Mouse (Mus musculus): ENCODE data around the gene Ncam2. TPM values are rescaled to one million over a fixed set of nuclear protein-coding genes. Genes with fewer than 3 reads are reported as not detected.
A peak's percentile ranks its signal among the peaks of the same experiment; 100 is the strongest.

Ncam2 gene
- polyA plus RNA-seq, 1 experiment from 2014 or later, result 1.5 TPM

DNA sequence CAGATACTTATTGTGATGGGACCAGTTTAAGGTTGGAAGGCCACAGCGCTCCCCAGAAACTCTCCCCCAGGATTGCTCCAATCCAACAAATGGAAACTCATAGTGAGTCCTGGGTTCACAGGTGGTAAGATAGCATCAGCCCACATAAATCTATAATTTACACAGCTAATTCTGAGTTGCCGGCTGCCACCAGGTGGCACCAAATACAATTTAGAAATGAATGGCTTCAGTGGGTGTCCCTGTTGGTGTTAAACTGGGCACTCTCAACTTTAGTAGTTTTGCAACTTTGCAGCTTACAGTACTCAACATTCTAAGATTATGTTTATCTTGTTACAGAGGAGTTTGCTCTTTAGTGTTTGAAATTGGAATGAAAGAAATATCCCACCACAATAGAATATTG lies 130.0 kb downstream of the Ncam2 start:
- no peaks in the 10 kb centered on the region for H3K27me3 ChIP-seq (ENCODE audit: control insufficient read depth, insufficient read depth, low read length)
- no peaks in the 10 kb centered on the region for H3K4me1 ChIP-seq (ENCODE audit: control insufficient read depth, insufficient read depth, low read length)
- ATAC-seq (replicated peaks; ENCODE audit: insufficient number of reproducible peaks, low FRiP score, low TSS enrichment, low read depth) (no peak), DNase-seq (ENCODE audit: low spot score) (peak; percentile 61)
- no peak overlapping the region for H3K4me2 ChIP-seq (ENCODE audit: low read depth, low read length)
- H3K9me3 ChIP-seq (replicated peaks; ENCODE audit: control insufficient read depth, low read length), result no peaks in the 10 kb centered on the region
- 20% methylated on average over 2 of the region's 2 CpGs for WGBS
- no peaks in the 10 kb centered on the region for H3K36me3 ChIP-seq (replicated peaks; ENCODE audit: control insufficient read depth, insufficient read depth, low read depth, low read length)
- H3K4me3 ChIP-seq (ENCODE audit: low read depth, low read length), result no peak overlapping the region
- no peak overlapping the region for H3K9ac ChIP-seq (replicated peaks; ENCODE audit: low read length)
- H3K27ac ChIP-seq (replicated peaks; ENCODE audit: low read depth, low read length), result no peak overlapping the region

DNA sequence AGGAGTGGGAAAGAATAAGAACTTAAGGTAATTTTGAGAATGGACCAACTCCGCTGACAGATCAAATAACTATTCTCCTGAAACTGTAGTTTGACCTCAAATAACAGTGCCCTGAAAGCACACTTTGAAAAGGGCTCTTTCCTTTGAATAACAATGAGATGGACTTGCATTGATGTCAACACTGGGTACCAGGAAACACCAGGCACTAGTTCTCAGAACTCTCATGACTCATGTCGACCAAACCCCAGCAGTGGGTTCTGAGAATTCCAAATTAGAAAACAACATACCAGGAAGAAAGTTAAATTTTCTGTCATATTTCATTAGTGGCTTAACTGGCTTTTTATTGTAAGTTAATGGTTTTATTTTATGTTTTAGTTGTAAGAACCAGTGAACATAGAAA lies 165.4 kb downstream of the Ncam2 start:
- no peaks in the 10 kb centered on the region for H3K27me3 ChIP-seq (ENCODE audit: control insufficient read depth, insufficient read depth, low read length)
- ATAC-seq (replicated peaks; ENCODE audit: insufficient number of reproducible peaks, low FRiP score, low TSS enrichment, low read depth), result no peak
- no peaks in the 10 kb centered on the region for H3K4me1 ChIP-seq (ENCODE audit: control insufficient read depth, insufficient read depth, low read length)
- no peak overlapping the region for H3K4me3 ChIP-seq (ENCODE audit: low read depth, low read length)
- no peaks in the 10 kb centered on the region for H3K9me3 ChIP-seq (replicated peaks; ENCODE audit: control insufficient read depth, low read length)
- no peak overlapping the region for H3K4me2 ChIP-seq (ENCODE audit: low read depth, low read length)
- no peak overlapping the region for H3K27ac ChIP-seq (replicated peaks; ENCODE audit: low read depth, low read length)
- DNase-seq (ENCODE audit: low spot score), result no peak
- H3K36me3 ChIP-seq (replicated peaks; ENCODE audit: control insufficient read depth, insufficient read depth, low read depth, low read length), result no peaks in the 10 kb centered on the region
- no peak overlapping the region for H3K9ac ChIP-seq (replicated peaks; ENCODE audit: low read length)
- 80% methylated on average over 2 of the region's 2 CpGs for WGBS

GRCm38 (mm10) chr16:81374234-81374633 lies 173.7 kb downstream of the Ncam2 start:
- Histone ChIP-seq H3K27ac (replicated peaks; ENCODE audit: low read depth, low read length) (no peak overlapping the region), H3K27me3 (ENCODE audit: control insufficient read depth, insufficient read depth, low read length) (no peaks in the 10 kb centered on the region), H3K4me3 (ENCODE audit: low read depth, low read length) (no peak overlapping the region), H3K9ac (replicated peaks; ENCODE audit: low read length) (no peak overlapping the region), H3K4me1 (ENCODE audit: control insufficient read depth, insufficient read depth, low read length) (no peaks in the 10 kb centered on the region), H3K9me3 (replicated peaks; ENCODE audit: control insufficient read depth, low read length) (no peaks in the 10 kb centered on the region), H3K4me2 (ENCODE audit: low read depth, low read length) (no peak overlapping the region), H3K36me3 (replicated peaks; ENCODE audit: control insufficient read depth, insufficient read depth, low read depth, low read length) (no peaks in the 10 kb centered on the region)
- 87% methylated on average over 8 of the region's 8 CpGs for WGBS
- DNase-seq (ENCODE audit: low spot score), result no peak
- no peak for ATAC-seq (replicated peaks; ENCODE audit: insufficient number of reproducible peaks, low FRiP score, low TSS enrichment, low read depth)

GRCm38 (mm10) chr16:81380434-81380833 lies 179.9 kb downstream of the Ncam2 start:
- Histone ChIP-seq H3K4me1 (ENCODE audit: control insufficient read depth, insufficient read depth, low read length) (no peaks in the 10 kb centered on the region), H3K27me3 (ENCODE audit: control insufficient read depth, insufficient read depth, low read length) (no peaks in the 10 kb centered on the region), H3K4me2 (ENCODE audit: low read depth, low read length) (no peak overlapping the region), H3K4me3 (ENCODE audit: low read depth, low read length) (no peak overlapping the region), H3K9me3 (replicated peaks; ENCODE audit: control insufficient read depth, low read length) (no peaks in the 10 kb centered on the region), H3K9ac (replicated peaks; ENCODE audit: low read length) (no peak overlapping the region), H3K36me3 (replicated peaks; ENCODE audit: control insufficient read depth, insufficient read depth, low read depth, low read length) (no peaks in the 10 kb centered on the region), H3K27ac (replicated peaks; ENCODE audit: low read depth, low read length) (no peak overlapping the region)
- 77% methylated on average over 4 of the region's 4 CpGs for WGBS
- no peak for DNase-seq (ENCODE audit: low spot score)
- no peak for ATAC-seq (replicated peaks; ENCODE audit: insufficient number of reproducible peaks, low FRiP score, low TSS enrichment, low read depth)

- no peaks in the 10 kb centered on the region for H3K36me3 ChIP-seq (replicated peaks; ENCODE audit: control insufficient read depth, insufficient read depth, low read depth, low read length)
- no peak for DNase-seq (ENCODE audit: low spot score)
- H3K9me3 ChIP-seq (replicated peaks; ENCODE audit: control insufficient read depth, low read length), result no peaks in the 10 kb centered on the region
- WGBS, result 90% methylated on average over 2 of the region's 2 CpGs
- no peaks in the 10 kb centered on the region for H3K4me1 ChIP-seq (ENCODE audit: control insufficient read depth, insufficient read depth, low read length)
- H3K4me2 ChIP-seq (ENCODE audit: low read depth, low read length), result no peak overlapping the region
- H3K4me3 ChIP-seq (ENCODE audit: low read depth, low read length), result no peak overlapping the region
- no peak for ATAC-seq (replicated peaks; ENCODE audit: insufficient number of reproducible peaks, low FRiP score, low TSS enrichment, low read depth)
- H3K9ac ChIP-seq (replicated peaks; ENCODE audit: low read length), result no peak overlapping the region
- H3K27ac ChIP-seq (replicated peaks; ENCODE audit: low read depth, low read length), result no peak overlapping the region
- no peaks in the 10 kb centered on the region for H3K27me3 ChIP-seq (ENCODE audit: control insufficient read depth, insufficient read depth, low read length)
Measured at GRCm38 (mm10) chr16:81388646-81389045, 188.1 kb downstream of the Ncam2 start.

- Histone ChIP-seq H3K4me2 (ENCODE audit: low read depth, low read length) (no peak overlapping the region), H3K9ac (replicated peaks; ENCODE audit: low read length) (no peak overlapping the region), H3K9me3 (replicated peaks; ENCODE audit: control insufficient read depth, low read length) (no peaks in the 10 kb centered on the region), H3K4me1 (ENCODE audit: control insufficient read depth, insufficient read depth, low read length) (no peaks in the 10 kb centered on the region), H3K4me3 (ENCODE audit: low read depth, low read length) (no peak overlapping the region), H3K27ac (replicated peaks; ENCODE audit: low read depth, low read length) (no peak overlapping the region), H3K36me3 (replicated peaks; ENCODE audit: control insufficient read depth, insufficient read depth, low read depth, low read length) (no peaks in the 10 kb centered on the region), H3K27me3 (ENCODE audit: control insufficient read depth, insufficient read depth, low read length) (no peaks in the 10 kb centered on the region)
- ATAC-seq (replicated peaks; ENCODE audit: insufficient number of reproducible peaks, low FRiP score, low TSS enrichment, low read depth), result no peak
- no peak for DNase-seq (ENCODE audit: low spot score)
- 83% methylated on average over 7 of the region's 7 CpGs for WGBS
Measured at GRCm38 (mm10) chr16:81434559-81434958, 234.1 kb downstream of the Ncam2 start.

DNA sequence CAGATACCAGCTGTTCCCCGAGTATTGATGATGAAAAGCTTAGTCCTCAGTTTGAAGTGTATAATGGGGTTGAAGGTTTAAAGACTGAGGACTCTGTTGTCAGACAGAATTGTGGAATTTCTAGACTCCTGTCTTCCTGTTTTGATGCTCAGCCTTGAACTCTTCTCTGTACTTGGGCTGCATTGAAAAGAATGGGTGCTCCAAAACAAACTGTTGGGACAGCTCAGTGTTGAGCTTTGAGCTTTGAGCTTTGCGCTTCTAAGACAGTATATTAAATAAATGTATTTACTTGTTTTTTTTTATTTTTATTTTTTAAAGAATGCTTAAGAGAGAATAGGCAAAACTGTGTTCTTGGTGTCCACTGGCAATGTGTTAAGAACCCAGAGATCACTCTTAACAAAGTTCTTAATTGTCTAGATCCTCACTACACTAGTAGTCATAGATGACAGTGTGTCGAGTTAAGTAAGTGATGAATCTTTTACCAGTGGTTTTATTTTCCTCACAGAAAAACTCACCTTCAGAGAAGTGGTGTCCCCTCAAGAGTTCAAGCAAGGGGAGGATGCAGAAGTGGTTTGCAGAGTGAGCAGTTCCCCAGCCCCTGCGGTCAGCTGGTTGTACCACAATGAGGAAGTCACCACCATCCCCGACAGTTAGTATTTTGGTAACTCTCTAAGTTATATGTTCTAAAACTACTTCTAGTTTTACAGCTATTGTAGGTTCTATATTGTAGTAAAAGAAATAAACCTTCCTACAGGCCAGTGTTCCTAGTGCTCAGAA lies 236.8 kb downstream of the Ncam2 start:
- H3K36me3 ChIP-seq (replicated peaks; ENCODE audit: control insufficient read depth, insufficient read depth, low read depth, low read length), result no peaks in the 10 kb centered on the region
- 90% methylated on average over 5 of the region's 5 CpGs for WGBS

GRCm38 (mm10) chr16:81437868-81438249 lies 237.4 kb downstream of the Ncam2 start:
- no peak overlapping the region for H3K4me2 ChIP-seq (ENCODE audit: low read depth, low read length)
- WGBS, result 88% methylated on average over 2 of the region's 2 CpGs
- no peak for DNase-seq (ENCODE audit: low spot score)
- no peak for ATAC-seq (replicated peaks; ENCODE audit: insufficient number of reproducible peaks, low FRiP score, low TSS enrichment, low read depth)
- no peak overlapping the region for H3K27ac ChIP-seq (replicated peaks; ENCODE audit: low read depth, low read length)
- no peaks in the 10 kb centered on the region for H3K27me3 ChIP-seq (ENCODE audit: control insufficient read depth, insufficient read depth, low read length)
- H3K9ac ChIP-seq (replicated peaks; ENCODE audit: low read length), result no peak overlapping the region
- no peak overlapping the region for H3K4me3 ChIP-seq (ENCODE audit: low read depth, low read length)
- H3K4me1 ChIP-seq (ENCODE audit: control insufficient read depth, insufficient read depth, low read length), result no peaks in the 10 kb centered on the region
- no peaks in the 10 kb centered on the region for H3K9me3 ChIP-seq (replicated peaks; ENCODE audit: control insufficient read depth, low read length)
- no peaks in the 10 kb centered on the region for H3K36me3 ChIP-seq (replicated peaks; ENCODE audit: control insufficient read depth, insufficient read depth, low read depth, low read length)

More for the DNA sequence above, 236.8 kb downstream of the Ncam2 start:
- Histone ChIP-seq H3K9ac (replicated peaks; ENCODE audit: low read length) (no peak overlapping the region), H3K27me3 (ENCODE audit: control insufficient read depth, insufficient read depth, low read length) (no peaks in the 10 kb centered on the region), H3K4me3 (ENCODE audit: low read depth, low read length) (no peak overlapping the region), H3K9me3 (replicated peaks; ENCODE audit: control insufficient read depth, low read length) (no peaks in the 10 kb centered on the region), H3K4me2 (ENCODE audit: low read depth, low read length) (no peak overlapping the region), H3K27ac (replicated peaks; ENCODE audit: low read depth, low read length) (no peak overlapping the region), H3K4me1 (ENCODE audit: control insufficient read depth, insufficient read depth, low read length) (no peaks in the 10 kb centered on the region)
- ATAC-seq (replicated peaks; ENCODE audit: insufficient number of reproducible peaks, low FRiP score, low TSS enrichment, low read depth) (no peak), DNase-seq (ENCODE audit: low spot score) (no peak)

All from embryonic facial prominence, embryonic 11.5 days (tissue).